Mouse (Mus musculus): ENCODE data around the gene Tmem25.
"Not testable (repeated sequence)": the region's sequence is repeated elsewhere in the genome, so short reads cannot be mapped to it uniquely, and the experiment has no call there.

The Tmem25 gene

GRCm38 (mm10) chr9:44772750-44773651 is 26.1 kb downstream of the Tmem25 start:
- peak; percentile 97 for DNase-seq (ENCODE audit: low read depth)

GRCm38 (mm10) chr9:44772392-44772749 is 26.7 kb downstream of the Tmem25 start:
- no peak for DNase-seq (ENCODE audit: low read depth)

- no peak for DNase-seq (ENCODE audit: low read depth)
These were observed 27.7 kb downstream of the Tmem25 start for GRCm38 (mm10) chr9:44771376-44771775.

- not testable (repeated sequence) for DNase-seq (ENCODE audit: low read depth)
These were observed 31.1 kb downstream of the Tmem25 start for GRCm38 (mm10) chr9:44768029-44768394.

GRCm38 (mm10) chr9:44767101-44768028 is 31.7 kb downstream of the Tmem25 start, which contains the start of the genes Arcn1 and Ift46:
Gene Arcn1 (minus strand): TSS chr9:44767845.
Gene Ift46 (plus strand): TSS chr9:44767908.
- DNase-seq (ENCODE audit: low read depth), result peak; percentile 87

GRCm38 (mm10) chr9:44760873-44761272 is 38.2 kb downstream of the Tmem25 start:
- no peak for DNase-seq (ENCODE audit: low read depth)

GRCm38 (mm10) chr9:44748473-44748872 is 50.6 kb downstream of the Tmem25 start:
- DNase-seq (ENCODE audit: low read depth), result no peak

GRCm38 (mm10) chr9:44747341-44747740 is 51.8 kb downstream of the Tmem25 start:
- no peak for DNase-seq (ENCODE audit: low read depth)

GRCm38 (mm10) chr9:44746666-44747065 is 52.4 kb downstream of the Tmem25 start:
- no peak for DNase-seq (ENCODE audit: low read depth)

GRCm38 (mm10) chr9:44745371-44745770 is 53.7 kb downstream of the Tmem25 start:
- DNase-seq (ENCODE audit: low read depth), result no peak
